Comparison of ENCODE assay signal across 19 mouse cellular contexts in genomic region chr10:91161006-91161405, GRCm38 (mm10). TPM values are rescaled to one million over a fixed set of nuclear protein-coding genes. Genes with fewer than 3 reads are reported as not detected.
DNase-seq lines count a peak whose midpoint lies in the region; ATAC-seq and TF ChIP-seq lines count a peak whose summit lies in the region.
"Had no signal": no experiment of that assay in that cellular context is flagged by ENCODE, and none has a peak within 500 bp of the region (broad histone marks: within the 10 kb centered on the region; RNA-seq: fewer than 3 reads in every experiment).

No protein-coding gene starts in this region.

- peaks cover 98% of the 10 kb centered on the region for H3K36me3 ChIP-seq in heart, embryonic 10.5 days
- peaks cover 55 to 76% of the 10 kb centered on the region in 2 experiments for H3K36me3 ChIP-seq in MEL (ENCODE audit: control insufficient read depth in 1 of 2, insufficient read depth in 2 of 2, low read length in 2 of 2)

- H3K9ac ChIP-seq in MEL (ENCODE audit: control insufficient read depth, low read depth, low read length, poor library complexity, severe bottlenecking), result no peak overlapping the region
- H3K9ac ChIP-seq: forebrain, embryonic 15.5 days; heart, embryonic 15.5 days; hindbrain, embryonic 14.5 days had no signal

- H3K9me3 ChIP-seq in heart, embryonic 10.5 days, result no peaks in the 10 kb centered on the region
- H3K9me3 ChIP-seq in MEL (replicated peaks; ENCODE audit: insufficient read depth, low read length), result no peaks in the 10 kb centered on the region
- H3K9me3 ChIP-seq: embryonic facial prominence, embryonic 10.5 days; forebrain, embryonic 15.5 days; heart, embryonic 15.5 days had no signal

- no peak for TF ChIP-seq POLR2A in MEL (IDR thresholded peaks at IDR 0.05; ENCODE audit: control insufficient read depth in 1 of 2, insufficient read depth in 1 of 2, low read depth in 1 of 2, low read length in 2 of 2, poor library complexity in 1 of 2)

- no peaks in the 10 kb centered on the region for H3K4me1 ChIP-seq in heart, embryonic 10.5 days
- H3K4me1 ChIP-seq in MEL (ENCODE audit: control insufficient read depth in 1 of 2, insufficient read depth in 2 of 2, low read length in 2 of 2), result peaks cover 32 to 40% of the 10 kb centered on the region in 2 experiments
- H3K4me1 ChIP-seq: embryonic facial prominence, embryonic 10.5 days had no signal

- DNase-seq in heart, embryonic 10.5 days (ENCODE audit: low spot score), result peak; percentile 6
- no peak for DNase-seq in heart, adult 8-10 months (ENCODE audit: low spot score)
- no peak for DNase-seq in MEL (ENCODE audit: low read depth, low spot score)
- DNase-seq in spleen, postnatal 14 days (ENCODE audit: low spot score in 2 of 2), result no peak
- no peak for DNase-seq in spleen, postnatal 36 days (ENCODE audit: low spot score in 2 of 2)
- no peak for DNase-seq in thymus, postnatal 14 days
- DNase-seq: adrenal gland, adult 8-10 months; adrenal gland, postnatal 36 days; cerebellum, adult 2 months; cerebellum, postnatal 10 days; gastrocnemius, postnatal 10 days; heart, postnatal 14 days; kidney, adult 2 months had no signal

- peaks cover 24% of the 10 kb centered on the region for H3K79me2 ChIP-seq in MEL (ENCODE audit: control insufficient read depth, insufficient read depth, low read length, poor library complexity)

- no peak for TF ChIP-seq RAD21 in MEL (IDR thresholded peaks at IDR 0.05; ENCODE audit: low read depth, low read length)

- 93% methylated on average over 5 of the region's 5 CpGs for WGBS in heart, embryonic 10.5 days

- no peak overlapping the region for H3K27ac ChIP-seq in heart, embryonic 10.5 days
- peak overlapping the region; percentile 98; the same call in 1 of the 2 replicates for H3K27ac ChIP-seq in MEL (ENCODE audit: control insufficient read depth, low read depth, low read length)
- H3K27ac ChIP-seq: embryonic facial prominence, embryonic 10.5 days; forebrain, embryonic 15.5 days; heart, embryonic 15.5 days; hindbrain, embryonic 14.5 days had no signal

- TF ChIP-seq CTCF in MEL (IDR thresholded peaks at IDR 0.05 in 2 of 3, conservative IDR thresholded peaks at IDR 0.05 in 1 of 3; ENCODE audit: control insufficient read depth in 1 of 3, insufficient read depth in 1 of 3, low read depth in 2 of 3, low read length in 3 of 3, poor library complexity in 1 of 3, severe bottlenecking in 1 of 3), result no peak

- no peak overlapping the region for H3K4me3 ChIP-seq in heart, embryonic 10.5 days
- H3K4me3 ChIP-seq in MEL (ENCODE audit: control insufficient read depth in 1 of 2, insufficient read depth in 1 of 2, low read depth in 2 of 2, low read length in 2 of 2), result no peak overlapping the region
- H3K4me3 ChIP-seq: embryonic facial prominence, embryonic 10.5 days; forebrain, embryonic 15.5 days; heart, embryonic 15.5 days had no signal

- no peaks in the 10 kb centered on the region for H3K27me3 ChIP-seq in heart, embryonic 10.5 days (ENCODE audit: insufficient read depth, poor library complexity, severe bottlenecking)
- no peaks in the 10 kb centered on the region for H3K27me3 ChIP-seq in MEL (ENCODE audit: control insufficient read depth in 1 of 2, insufficient read depth in 2 of 2, low read length in 2 of 2)
- H3K27me3 ChIP-seq: CH12.LX; forebrain, embryonic 15.5 days; heart, embryonic 15.5 days had no signal

- peak; percentile 90 for ATAC-seq in inflammation-experienced regulatory T-cells, adult 6 months
- ATAC-seq: forebrain, embryonic 15.5 days had no signal

- no peak for TF ChIP-seq EP300 in MEL (IDR thresholded peaks at IDR 0.05; ENCODE audit: low read depth in 1 of 2, low read length in 2 of 2)

TF ChIP-seq in MEL, 35 proteins besides CTCF, POLR2A, EP300 and RAD21:
- TF ChIP-seq CHD1 (IDR thresholded peaks at IDR 0.05; ENCODE audit: low read depth, low read length) (no peak), E2F4 (IDR thresholded peaks at IDR 0.05; ENCODE audit: borderline replicate concordance, low read depth, low read length) (no peak), JUND (IDR thresholded peaks at IDR 0.05; ENCODE audit: low read depth, low read length) (no peak), ELF1 (IDR thresholded peaks at IDR 0.05; ENCODE audit: low read depth, low read length) (no peak), ZKSCAN1 (IDR thresholded peaks at IDR 0.05; ENCODE audit: low read depth, low read length) (no peak), TCF12 (IDR thresholded peaks at IDR 0.05; ENCODE audit: low read depth, low read length) (no peak), MAZ (IDR thresholded peaks at IDR 0.05; ENCODE audit: low read depth, low read length) (no peak), MAFK (IDR thresholded peaks at IDR 0.05; ENCODE audit: borderline replicate concordance, low read depth, low read length) (no peak)

RNA-seq across cellular contexts. Expression of gene Tmpo, which starts 20.1 kb away (rescaled TPM):
- polyA plus RNA-seq in heart, embryonic 10.5 days (2016; fragmentation: Nextera tagmentation; extraction: Ambion mirVana), result 142 and 192 TPM in 2 replicates
- total RNA-seq in heart, adult 8-10 months (2022), result 10 to 100 TPM; 36.7 to 45.0 (median 41.1) TPM
- total RNA-seq in MEL (2012; rRNA removed), result 211 and 225 TPM in 2 replicates
- polyA plus RNA-seq in MEL (2012; ENCODE audit: insufficient read depth in 1 of 2, insufficient read length in 2 of 2, low read depth in 1 of 2, low replicate concordance in 2 of 2, missing spikeins in 1 of 2), result 100 to 1,000 TPM; 215 to 219 TPM
- polyA plus RNA-seq in inflammation-experienced regulatory T-cells, adult 6 months (2017; shearing (Covaris generic)), result 10 to 100 TPM; 61.6 to 69.1 (median 61.9) TPM

RNA-seq across cellular contexts. Expression of gene Slc25a3, which starts 37.1 kb away (rescaled TPM):
- polyA plus RNA-seq in heart, embryonic 10.5 days (2016; fragmentation: Nextera tagmentation; extraction: Ambion mirVana), result 602 and 803 TPM in 2 replicates
- 1,000 to 10,000 TPM; 2,608 to 2,760 (median 2,679) TPM for total RNA-seq in heart, adult 8-10 months (2022)
- total RNA-seq in MEL (2012; rRNA removed), result 497 and 556 TPM in 2 replicates
- polyA plus RNA-seq in MEL (2012; ENCODE audit: insufficient read depth in 1 of 2, insufficient read length in 2 of 2, low read depth in 1 of 2, low replicate concordance in 2 of 2, missing spikeins in 1 of 2), result 100 to 1,000 TPM; 368 to 868 TPM
- 100 to 1,000 TPM; 227 to 247 (median 243) TPM for polyA plus RNA-seq in inflammation-experienced regulatory T-cells, adult 6 months (2017; shearing (Covaris generic))
